Mouse (Mus musculus) kidney, adult 2 months (tissue): ENCODE data around the gene Gpc4.

ENCODE experiments used
- CTCF ChIP-seq: fragments of 200-500 bp; conservative IDR thresholded peaks from 2 replicates; pipeline ENCODE4 v1.5.1; 2011; ENCODE audit warnings: low read depth, mild to moderate bottlenecking, control low read depth, low read length, moderate library complexity, mixed read lengths; ENCODE audit not compliant: insufficient read depth, insufficient read length
- POLR2A ChIP-seq: fragments of 200-500 bp; IDR thresholded peaks from one replicate; pipeline ENCODE4 v1.6.1; 2011; ENCODE audit warnings: low read depth, low read length, control low read depth

DNA sequence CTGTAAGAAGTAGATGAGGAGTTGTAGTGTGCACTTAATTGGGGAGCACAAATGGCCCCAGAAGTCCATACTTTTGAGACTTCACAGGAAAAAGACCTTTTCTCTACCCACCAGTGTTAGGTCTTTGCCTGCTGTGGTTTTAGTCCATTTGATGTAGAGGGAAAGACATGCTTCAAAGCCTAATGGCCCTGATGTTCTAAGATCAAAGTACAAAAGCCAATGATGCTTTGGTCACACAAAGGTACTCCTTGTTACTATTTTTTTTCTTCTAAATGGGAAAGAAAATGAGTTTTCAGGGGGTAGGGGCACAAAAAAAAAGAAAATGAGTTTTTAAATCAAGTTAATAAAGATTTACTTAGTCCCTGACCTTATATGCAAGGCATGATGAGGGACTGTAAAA, 24.7 kb downstream of the Gpc4 start:
- TF ChIP-seq POLR2A (no peak), CTCF (no peak)
